Mouse (Mus musculus) heart, embryonic 10.5 days (tissue): ENCODE data around the gene Tent2. TPM values are rescaled to one million over a fixed set of nuclear protein-coding genes. Genes with fewer than 3 reads are reported as not detected.

ENCODE experiments used
- DNase-seq: peaks from one replicate; pipeline ENCODE4 v3.0.0-alpha.2; 2017; ENCODE audit warnings: low spot score
- H3K27ac ChIP-seq: fragments of 300-500 bp; sonication (generic); 2 replicates; pipeline ENCODE4 v1.5.1; 2016; ENCODE audit warnings: mild to moderate bottlenecking
- H3K27me3 ChIP-seq: fragments of 300-500 bp; sonication (generic); 2 replicates; pipeline ENCODE4 v1.6.1; 2016; ENCODE audit warnings: mild to moderate bottlenecking; ENCODE audit not compliant: poor library complexity, insufficient read depth, severe bottlenecking
- H3K36me3 ChIP-seq: fragments of 300-500 bp; sonication (generic); 2 replicates; pipeline ENCODE4 v1.6.1; 2016; ENCODE audit warnings: mild to moderate bottlenecking, moderate library complexity
- H3K4me1 ChIP-seq: fragments of 300-500 bp; sonication (generic); 2 replicates; pipeline ENCODE4 v1.6.1; 2016; ENCODE audit warnings: mild to moderate bottlenecking
- H3K4me3 ChIP-seq: fragments of 300-500 bp; sonication (generic); 2 replicates; pipeline ENCODE4 v1.5.1; 2016; ENCODE audit warnings: mild to moderate bottlenecking, moderate library complexity
- H3K9me3 ChIP-seq: fragments of 300-500 bp; sonication (generic); 2 replicates; pipeline ENCODE4 v1.6.1; 2016; ENCODE audit warnings: mild to moderate bottlenecking, moderate library complexity
- WGBS: fragments of 180-500 bp; shearing (Covaris S2); methylation state at CpG from one replicate; pipeline ENCODE4 v1.1.7; 2016; 5-methylcytosine and 5-hydroxymethylcytosine counted together
- polyA plus RNA-seq: library from polyadenylated mRNA; unstranded; fragments of >200 nt; fragmentation: Nextera tagmentation; extraction: Ambion mirVana; gene quantifications from 2 replicates; pipeline ENCODE4 v1.2.1, GENCODE M21; 2016

Tent2 gene
- polyA plus RNA-seq = 51.2 and 60.2 TPM in 2 replicates

GRCm38 (mm10) chr13:93191831-93192645, at the start of gene Tent2:
Gene Tent2 (minus strand): TSS chr13:93192385.
- peak within 1 kb of the TSS; percentile 97 for H3K27ac ChIP-seq
- WGBS = under 1% methylated on average over 71 of the region's 72 CpGs
- H3K36me3 ChIP-seq = peaks cover 4% of the 10 kb centered on the region; the same call in 1 of the 2 replicates

GRCm38 (mm10) chr13:93241180-93241579, 49.0 kb upstream of the Tent2 start:
- Histone ChIP-seq H3K36me3 (no peaks in the 10 kb centered on the region), H3K9me3 (no peaks in the 10 kb centered on the region), H3K4me3 (no peak overlapping the region), H3K27ac (0 out of 2 replicates have a peak overlapping the region, but pooled peaks have one; percentile 29), H3K27me3 (no peaks in the 10 kb centered on the region), H3K4me1 (peaks cover 10% of the 10 kb centered on the region; the same call in 1 of the 2 replicates)
- 70% methylated on average over 3 of the region's 3 CpGs for WGBS
- no peak for DNase-seq

More at GRCm38 (mm10) chr13:93191831-93192645, at the start of gene Tent2:
- peak within 1 kb of the TSS; percentile 87 for H3K4me3 ChIP-seq
- peak; percentile 98 for DNase-seq
- H3K4me1 ChIP-seq = peaks cover 16% of the 10 kb centered on the region; the same call in 1 of the 2 replicates
- H3K9me3 ChIP-seq = no peaks in the 10 kb centered on the region
- H3K27me3 ChIP-seq = no peaks in the 10 kb centered on the region

GRCm38 (mm10) chr13:93239561-93239960, 47.4 kb upstream of the Tent2 start:
- H3K4me3 ChIP-seq = peak overlapping the region; percentile 24; the same call in 1 of the 2 replicates
- H3K9me3 ChIP-seq = no peaks in the 10 kb centered on the region
- 35% methylated on average over 3 of the region's 7 CpGs for WGBS
- no peaks in the 10 kb centered on the region for H3K36me3 ChIP-seq
- peaks cover 10% of the 10 kb centered on the region; the same call in 1 of the 2 replicates for H3K4me1 ChIP-seq
- no peak overlapping the region for H3K27ac ChIP-seq
- H3K27me3 ChIP-seq = no peaks in the 10 kb centered on the region
- DNase-seq = no peak

GRCm38 (mm10) chr13:93239134-93239533, 46.9 kb upstream of the Tent2 start:
- no peaks in the 10 kb centered on the region for H3K36me3 ChIP-seq
- WGBS = 23% methylated on average over 9 of the region's 9 CpGs
- no peak overlapping the region for H3K27ac ChIP-seq
- H3K9me3 ChIP-seq = no peaks in the 10 kb centered on the region
- H3K4me3 ChIP-seq = no peak overlapping the region
- no peak for DNase-seq
- H3K27me3 ChIP-seq = no peaks in the 10 kb centered on the region
- H3K4me1 ChIP-seq = peaks cover 10% of the 10 kb centered on the region; the same call in 1 of the 2 replicates

- WGBS = 66% methylated on average over 9 of the region's 9 CpGs
- DNase-seq = no peak
- Histone ChIP-seq H3K9me3 (no peaks in the 10 kb centered on the region), H3K27me3 (no peaks in the 10 kb centered on the region), H3K36me3 (no peaks in the 10 kb centered on the region), H3K4me3 (no peak overlapping the region), H3K27ac (0 out of 2 replicates have a peak overlapping the region, but pooled peaks have one; percentile 52), H3K4me1 (peaks cover 10% of the 10 kb centered on the region; the same call in 1 of the 2 replicates)
Measured at GRCm38 (mm10) chr13:93237677-93238398, 45.7 kb upstream of the Tent2 start.

- Histone ChIP-seq H3K36me3 (no peaks in the 10 kb centered on the region), H3K9me3 (no peaks in the 10 kb centered on the region), H3K27me3 (no peaks in the 10 kb centered on the region), H3K4me3 (no peak overlapping the region), H3K27ac (no peak overlapping the region), H3K4me1 (peaks cover 6% of the 10 kb centered on the region; the same call in 1 of the 2 replicates)
- no peak for DNase-seq
- WGBS = 85% methylated on average over 4 of the region's 4 CpGs
Measured at GRCm38 (mm10) chr13:93234267-93235039, 42.3 kb upstream of the Tent2 start.

GRCm38 (mm10) chr13:93232335-93232734, 40.1 kb upstream of the Tent2 start:
- Histone ChIP-seq H3K4me3 (no peak overlapping the region), H3K9me3 (no peaks in the 10 kb centered on the region), H3K4me1 (no peaks in the 10 kb centered on the region), H3K27ac (no peak overlapping the region), H3K27me3 (no peaks in the 10 kb centered on the region), H3K36me3 (no peaks in the 10 kb centered on the region)
- WGBS = 70% methylated on average over 7 of the region's 7 CpGs
- no peak for DNase-seq

- 69% methylated on average over 4 of the region's 4 CpGs for WGBS
- Histone ChIP-seq H3K36me3 (no peaks in the 10 kb centered on the region), H3K27me3 (no peaks in the 10 kb centered on the region), H3K4me1 (no peaks in the 10 kb centered on the region), H3K4me3 (no peak overlapping the region), H3K27ac (no peak overlapping the region; the same call in 1 of the 2 replicates), H3K9me3 (no peaks in the 10 kb centered on the region)
- no peak for DNase-seq
Measured at GRCm38 (mm10) chr13:93231016-93231415, 38.8 kb upstream of the Tent2 start.

- no peaks in the 10 kb centered on the region for H3K4me1 ChIP-seq
- DNase-seq = no peak
- H3K4me3 ChIP-seq = no peak overlapping the region
- 53% methylated on average over 1 of the region's 1 CpGs for WGBS
- H3K27me3 ChIP-seq = no peaks in the 10 kb centered on the region
- H3K36me3 ChIP-seq = no peaks in the 10 kb centered on the region
- no peaks in the 10 kb centered on the region for H3K9me3 ChIP-seq
- no peak overlapping the region for H3K27ac ChIP-seq
Measured at GRCm38 (mm10) chr13:93211741-93212140, 19.6 kb upstream of the Tent2 start.

- peak overlapping the region; percentile 87 for H3K4me3 ChIP-seq
- no peaks in the 10 kb centered on the region for H3K9me3 ChIP-seq
- H3K27me3 ChIP-seq = no peaks in the 10 kb centered on the region
- peaks cover 16% of the 10 kb centered on the region; the same call in 1 of the 2 replicates for H3K4me1 ChIP-seq
- peak overlapping the region; percentile 97 for H3K27ac ChIP-seq
- no peak for DNase-seq
- peaks cover 4% of the 10 kb centered on the region; the same call in 1 of the 2 replicates for H3K36me3 ChIP-seq
- 70% methylated on average over 5 of the region's 5 CpGs for whole genome bisulfite sequencing
Measured at GRCm38 (mm10) chr13:93192646-93193026, 451 bp upstream of the Tent2 start.

GRCm38 (mm10) chr13:93189416-93189815, 2.8 kb downstream of the Tent2 start:
- peak overlapping the region; percentile 87; the same call in 1 of the 2 replicates for H3K4me3 ChIP-seq
- no peaks in the 10 kb centered on the region for H3K9me3 ChIP-seq
- DNase-seq = no peak
- H3K36me3 ChIP-seq = peaks cover 8% of the 10 kb centered on the region
- H3K27ac ChIP-seq = no peak overlapping the region
- 55% methylated on average over 2 of the region's 2 CpGs for WGBS
- H3K27me3 ChIP-seq = no peaks in the 10 kb centered on the region
- H3K4me1 ChIP-seq = peaks cover 16% of the 10 kb centered on the region; the same call in 1 of the 2 replicates

GRCm38 (mm10) chr13:93188738-93189137, 3.4 kb downstream of the Tent2 start:
- DNase-seq = no peak
- H3K27me3 ChIP-seq = no peaks in the 10 kb centered on the region
- H3K4me1 ChIP-seq = peaks cover 16% of the 10 kb centered on the region; the same call in 1 of the 2 replicates
- H3K4me3 ChIP-seq = no peak overlapping the region
- H3K9me3 ChIP-seq = no peaks in the 10 kb centered on the region
- H3K27ac ChIP-seq = no peak overlapping the region
- 87% methylated on average over 3 of the region's 3 CpGs for WGBS
- H3K36me3 ChIP-seq = peaks cover 13% of the 10 kb centered on the region
